Mouse (Mus musculus) stomach, embryonic 16.5 days (tissue): ENCODE measurements around the gene Mrps7. TPM values are rescaled to one million over a fixed set of nuclear protein-coding genes. Genes with fewer than 3 reads are reported as not detected.

Experiments
- ATAC-seq: fragments of 200-750 bp; cut with Nextera tagmentation; 2 replicates; pipeline ENCODE4 v1.8.0; 2017; ENCODE audit warnings: moderate number of reproducible peaks, moderate TSS enrichment; ENCODE audit not compliant: insufficient read depth, low FRiP score
- H3K27ac ChIP-seq: fragments of 300-500 bp; sonication (generic); 2 replicates; pipeline ENCODE4 v1.5.1; 2014; ENCODE audit warnings: low read length
- H3K27me3 ChIP-seq: fragments of 300-500 bp; sonication (generic); 2 replicates; pipeline ENCODE4 v1.6.1; 2014; ENCODE audit warnings: low read length, control low read depth, mixed read lengths; ENCODE audit not compliant: control insufficient read depth, insufficient read depth
- H3K36me3 ChIP-seq: fragments of 300-500 bp; sonication (generic); 2 replicates; pipeline ENCODE4 v1.6.1; 2014; ENCODE audit warnings: low read length; ENCODE audit not compliant: control insufficient read depth, insufficient read depth
- H3K4me1 ChIP-seq: fragments of 300-500 bp; sonication (generic); 2 replicates; pipeline ENCODE4 v1.6.1; 2014; ENCODE audit warnings: low read length, control low read depth, mixed read lengths; ENCODE audit not compliant: control insufficient read depth, insufficient read depth
- H3K4me2 ChIP-seq: fragments of 300-500 bp; sonication (generic); 2 replicates; pipeline ENCODE4 v1.6.1; 2014; ENCODE audit warnings: low read depth, low read length, mixed read lengths
- H3K4me3 ChIP-seq: fragments of 300-500 bp; sonication (generic); replicated peaks from 2 replicates; pipeline ENCODE4 v1.5.1; 2014; ENCODE audit warnings: mild to moderate bottlenecking, low read length
- H3K9ac ChIP-seq: fragments of 300-500 bp; sonication (generic); 2 replicates; pipeline ENCODE4 v1.6.1; 2014; ENCODE audit warnings: low read length
- H3K9me3 ChIP-seq: fragments of 300-500 bp; sonication (generic); replicated peaks from 2 replicates; pipeline ENCODE4 v1.6.1; 2016; ENCODE audit warnings: low read length, control low read depth; ENCODE audit not compliant: control insufficient read depth
- WGBS: fragments of 180-500 bp; shearing (Covaris S2); extraction: QIAGEN DNeasy Blood & Tissue Kit; methylation state at CpG from one replicate; pipeline ENCODE4 v1.1.7; 2014; 5-methylcytosine and 5-hydroxymethylcytosine counted together
- polyA plus RNA-seq: library from polyadenylated mRNA; unstranded; fragments of >200 nt; fragmentation: Nextera tagmentation; extraction: Ambion mirVana; gene quantifications from 2 replicates; pipeline ENCODE4 v1.2.1, GENCODE M21; 2015

Mrps7 gene
- polyA plus RNA-seq, result 78.5 and 91.1 TPM in 2 replicates

DNA sequence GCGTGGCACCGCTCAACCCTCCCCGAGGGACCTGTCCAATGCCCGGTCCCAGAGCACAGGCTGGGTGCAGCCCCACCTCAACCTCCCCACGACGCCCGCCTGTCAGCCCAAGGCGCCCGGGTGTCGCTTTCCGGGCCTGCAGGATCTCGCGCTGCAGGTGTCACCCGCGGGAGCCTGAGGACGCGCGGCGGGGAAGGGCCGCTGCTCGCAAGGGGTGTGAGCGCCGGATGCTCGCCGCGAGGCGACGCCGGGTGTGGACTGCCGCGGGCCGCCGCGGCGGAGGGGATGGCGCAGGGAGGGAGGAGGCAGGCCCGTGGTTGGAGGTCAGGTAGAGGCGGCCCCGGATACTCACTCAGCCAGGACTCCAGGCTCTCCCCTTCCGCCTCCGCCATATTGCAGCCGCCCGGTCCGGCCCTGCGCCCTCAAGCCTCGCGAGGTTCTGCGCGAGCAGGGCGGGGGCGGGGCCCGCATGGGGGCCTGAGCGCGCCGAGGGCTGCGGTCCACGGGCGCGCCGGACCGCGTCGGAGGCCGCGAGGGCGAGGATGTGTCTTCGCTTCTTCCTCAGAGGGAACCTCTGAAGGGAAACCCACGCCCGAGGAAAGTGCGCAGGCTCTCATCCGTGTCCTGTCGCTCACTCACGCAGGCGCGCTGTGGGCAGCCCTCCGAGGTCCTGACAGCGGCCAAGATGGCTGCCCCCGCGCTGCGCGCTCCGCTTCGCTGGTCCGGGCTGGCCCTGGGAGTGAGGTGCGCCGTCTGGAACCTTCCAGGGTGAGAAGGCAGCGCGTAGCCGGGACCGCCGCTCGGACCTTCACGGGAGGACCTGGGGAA lies at the start of gene Mrps7, which contains the start of gene Gga3:
Gene Mrps7 (plus strand): TSS at position 450 of the 828 bp plus-strand sequence.
Gene Gga3 (minus strand): TSS at position 576 of the 828 bp plus-strand sequence.
- peak; percentile 97 for ATAC-seq
- Histone ChIP-seq H3K4me3 (peak within 1 kb of the TSS; percentile 98), H3K27ac (peak within 1 kb of the TSS; percentile 90), H3K9me3 (no peaks in the 10 kb centered on the region), H3K4me2 (peak within 1 kb of the TSS; percentile 91), H3K27me3 (no peaks in the 10 kb centered on the region), H3K4me1 (peaks cover 24% of the 10 kb centered on the region), H3K36me3 (peaks cover 9% of the 10 kb centered on the region), H3K9ac (peak within 1 kb of the TSS; percentile 97)
- WGBS, result under 1% methylated on average over 90 of the region's 93 CpGs

DNA sequence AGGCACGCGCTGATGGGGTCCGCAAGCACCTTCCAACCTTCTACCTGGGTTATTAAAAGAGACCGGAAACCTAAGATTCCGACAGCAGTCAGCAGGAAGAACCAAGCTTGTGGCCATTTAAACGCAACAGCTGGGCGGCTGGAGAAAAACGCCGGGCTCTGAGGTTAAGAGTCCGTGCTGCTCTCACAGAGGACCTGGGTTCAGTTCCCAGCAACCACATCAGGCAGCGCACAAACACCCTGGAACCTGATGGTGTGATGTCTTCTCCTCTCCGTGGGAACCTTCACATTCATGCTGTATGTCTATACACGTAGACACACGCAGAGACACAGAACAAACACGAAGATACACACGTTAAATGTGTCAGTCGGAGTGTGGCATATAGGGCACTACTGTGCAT lies 48.0 kb upstream of the Mrps7 start:
- H3K36me3 ChIP-seq, result no peaks in the 10 kb centered on the region
- H3K27me3 ChIP-seq, result no peaks in the 10 kb centered on the region
- no peak for ATAC-seq
- no peaks in the 10 kb centered on the region for H3K9me3 ChIP-seq
- no peak overlapping the region for H3K27ac ChIP-seq
- H3K4me3 ChIP-seq, result no peak overlapping the region
- no peak overlapping the region for H3K4me2 ChIP-seq
- no peak overlapping the region for H3K9ac ChIP-seq
- WGBS, result 76% methylated on average over 17 of the region's 17 CpGs
- H3K4me1 ChIP-seq, result no peaks in the 10 kb centered on the region

DNA sequence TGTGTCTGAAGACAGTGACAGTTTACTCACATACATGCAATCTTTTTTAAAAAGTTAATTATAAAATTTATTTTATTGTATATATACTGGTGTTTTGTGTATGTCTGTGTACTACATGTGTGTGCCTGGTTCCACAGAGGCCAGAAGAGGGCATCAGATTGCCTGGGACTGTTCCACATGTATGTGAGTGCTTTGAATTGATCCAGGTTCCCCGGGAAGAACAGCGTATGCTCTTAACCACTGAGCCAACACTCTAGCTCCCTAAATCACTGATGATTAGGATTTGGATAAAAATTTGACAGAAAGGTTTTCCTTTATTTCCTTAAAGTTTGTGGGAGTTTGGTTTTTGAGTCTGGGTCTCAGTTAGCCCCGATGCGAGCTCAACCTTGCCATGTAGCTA lies 40.3 kb upstream of the Mrps7 start:
- Histone ChIP-seq H3K27me3 (no peaks in the 10 kb centered on the region), H3K4me1 (peaks cover 12% of the 10 kb centered on the region), H3K9ac (peak overlapping the region; percentile 76), H3K4me3 (peak overlapping the region; percentile 77), H3K27ac (0 out of 2 replicates have a peak overlapping the region, but pooled peaks have one; percentile 1), H3K36me3 (peaks cover 4% of the 10 kb centered on the region; the same call in 1 of the 2 replicates), H3K4me2 (peak overlapping the region; percentile 72), H3K9me3 (no peaks in the 10 kb centered on the region)
- no peak for ATAC-seq
- WGBS, result 37% methylated on average over 4 of the region's 4 CpGs

DNA sequence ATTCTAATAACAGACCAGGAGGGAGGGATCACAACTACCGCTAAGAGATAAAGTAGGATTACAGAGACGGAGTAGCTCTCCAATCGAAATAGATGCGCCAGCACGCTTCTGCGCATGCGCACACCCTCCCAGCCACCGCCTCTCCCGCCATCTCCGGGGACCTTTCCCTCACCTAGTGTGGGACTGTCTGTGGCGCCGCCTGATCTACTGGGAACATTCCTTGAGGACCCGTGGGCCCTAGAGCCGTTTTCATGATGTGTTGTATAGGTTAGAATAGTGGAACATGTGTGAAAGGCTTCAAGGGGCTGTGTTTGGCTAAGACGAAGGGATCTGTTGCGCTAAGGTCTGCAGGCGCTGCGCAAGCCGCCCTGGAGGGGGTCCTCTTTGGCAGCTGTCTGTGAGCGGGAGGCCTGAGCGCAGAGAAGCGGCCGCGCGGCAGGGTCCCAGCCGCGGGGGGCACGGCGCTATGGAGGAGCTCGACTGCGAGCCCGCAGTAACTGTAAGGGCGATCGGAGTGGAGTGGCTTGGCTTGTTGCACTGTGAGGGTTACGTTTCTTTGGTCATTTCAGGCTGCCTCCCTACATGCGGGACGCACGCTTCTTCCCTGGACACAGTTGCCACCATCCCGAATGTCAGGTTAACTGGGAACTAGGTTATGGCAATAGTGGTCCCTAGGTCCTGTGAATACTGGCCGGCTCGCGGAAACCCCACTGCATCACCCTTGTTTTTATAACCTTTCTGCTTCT lies 39.5 kb upstream of the Mrps7 start, which contains the start of gene Nup85:
Gene Nup85 (plus strand): TSS at position 371 of the 746 bp plus-strand sequence.
- Histone ChIP-seq H3K4me3 (peak within 1 kb of the TSS; percentile 77), H3K4me1 (peaks cover 12% of the 10 kb centered on the region), H3K27me3 (no peaks in the 10 kb centered on the region), H3K36me3 (peaks cover 4% of the 10 kb centered on the region; the same call in 1 of the 2 replicates), H3K4me2 (peak within 1 kb of the TSS; percentile 72), H3K9ac (peak within 1 kb of the TSS; percentile 76), H3K27ac (peak within 1 kb of the TSS; percentile 70), H3K9me3 (no peaks in the 10 kb centered on the region)
- WGBS, result under 1% methylated on average over 42 of the region's 42 CpGs
- ATAC-seq, result peak; percentile 94

DNA sequence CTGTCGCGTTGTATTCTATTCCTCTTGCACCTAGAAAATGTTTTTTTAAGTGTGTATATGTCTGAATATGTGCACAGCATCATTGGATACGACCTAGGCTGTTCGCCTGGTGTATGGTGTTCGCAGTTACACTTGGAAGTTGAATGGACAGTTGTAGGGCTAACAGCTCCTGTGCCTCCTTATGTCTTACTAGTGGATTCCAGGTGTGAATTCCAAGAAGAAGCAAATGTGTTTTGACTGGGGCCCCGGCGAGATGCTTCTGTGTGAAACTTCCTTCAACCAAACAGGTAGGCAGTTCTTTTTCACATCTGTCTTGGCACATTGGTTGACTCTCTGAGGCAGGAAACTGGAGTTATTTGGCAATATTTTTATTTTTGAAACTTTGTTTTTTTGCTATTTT lies 38.8 kb upstream of the Mrps7 start:
- Histone ChIP-seq H3K4me1 (peaks cover 12% of the 10 kb centered on the region), H3K4me2 (peak overlapping the region; percentile 72), H3K27ac (no peak overlapping the region), H3K9ac (peak overlapping the region; percentile 76), H3K4me3 (peak overlapping the region; percentile 77), H3K9me3 (no peaks in the 10 kb centered on the region), H3K36me3 (peaks cover 4% of the 10 kb centered on the region; the same call in 1 of the 2 replicates), H3K27me3 (no peaks in the 10 kb centered on the region)
- no peak for ATAC-seq
- WGBS, result 14% methylated on average over 7 of the region's 7 CpGs

DNA sequence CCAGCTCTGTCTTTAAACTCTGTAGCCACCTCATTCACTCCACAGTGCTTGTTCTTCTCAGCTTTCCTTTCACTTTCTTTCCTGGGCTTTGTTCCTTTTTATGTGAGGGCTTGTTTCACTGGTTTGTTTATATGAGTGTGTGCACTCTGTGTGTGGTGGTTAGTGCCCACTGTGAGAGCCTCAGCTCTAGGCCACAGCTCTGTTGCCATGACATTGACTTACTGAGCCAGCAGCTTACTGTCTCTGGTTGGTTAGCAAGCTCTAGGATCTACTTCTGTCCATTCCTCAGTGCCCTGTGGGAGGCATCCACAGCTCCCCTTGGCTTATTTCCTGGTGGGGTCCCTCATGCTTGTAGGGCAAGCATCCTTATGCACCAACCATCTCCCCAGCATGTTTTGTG lies 24.6 kb upstream of the Mrps7 start:
- Histone ChIP-seq H3K9me3 (no peaks in the 10 kb centered on the region), H3K36me3 (peaks cover 22% of the 10 kb centered on the region), H3K4me2 (no peak overlapping the region), H3K4me1 (no peaks in the 10 kb centered on the region), H3K9ac (no peak overlapping the region), H3K27me3 (no peaks in the 10 kb centered on the region), H3K27ac (no peak overlapping the region), H3K4me3 (no peak overlapping the region)
- ATAC-seq, result no peak

DNA sequence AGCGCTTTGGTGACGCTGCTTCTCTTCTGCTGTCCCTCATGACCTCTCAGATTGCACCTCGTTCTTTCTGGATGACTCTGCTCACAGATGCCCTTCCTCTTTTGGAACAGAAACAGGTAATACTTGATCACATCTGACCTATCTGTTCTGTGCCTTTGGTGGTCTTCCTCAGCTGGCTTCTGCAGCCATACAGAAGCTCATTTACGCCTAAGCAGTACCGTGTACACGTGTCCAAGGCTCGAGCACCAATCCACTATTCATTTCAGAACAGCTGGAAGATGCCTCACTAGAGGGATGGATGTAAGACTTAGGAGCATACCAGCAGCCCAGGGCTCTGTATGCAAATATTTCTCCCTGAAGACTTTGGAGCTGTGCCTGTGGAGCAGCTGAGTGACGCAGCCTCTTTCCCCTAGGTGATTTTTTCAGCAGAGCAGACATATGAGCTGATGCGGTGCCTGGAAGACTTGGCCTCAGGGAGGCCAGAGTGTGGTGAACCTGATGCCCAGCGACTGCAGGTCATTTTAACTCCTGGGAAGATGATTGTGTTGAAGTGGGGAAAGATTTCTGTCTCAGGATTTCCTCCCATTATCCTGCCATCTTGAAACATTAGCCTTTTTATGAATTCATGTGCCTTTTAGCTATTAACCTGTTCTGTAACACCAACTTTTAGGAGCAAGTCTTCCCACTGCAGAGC lies 20.7 kb upstream of the Mrps7 start:
- Histone ChIP-seq H3K4me2 (no peak overlapping the region), H3K9ac (no peak overlapping the region)

DNA sequence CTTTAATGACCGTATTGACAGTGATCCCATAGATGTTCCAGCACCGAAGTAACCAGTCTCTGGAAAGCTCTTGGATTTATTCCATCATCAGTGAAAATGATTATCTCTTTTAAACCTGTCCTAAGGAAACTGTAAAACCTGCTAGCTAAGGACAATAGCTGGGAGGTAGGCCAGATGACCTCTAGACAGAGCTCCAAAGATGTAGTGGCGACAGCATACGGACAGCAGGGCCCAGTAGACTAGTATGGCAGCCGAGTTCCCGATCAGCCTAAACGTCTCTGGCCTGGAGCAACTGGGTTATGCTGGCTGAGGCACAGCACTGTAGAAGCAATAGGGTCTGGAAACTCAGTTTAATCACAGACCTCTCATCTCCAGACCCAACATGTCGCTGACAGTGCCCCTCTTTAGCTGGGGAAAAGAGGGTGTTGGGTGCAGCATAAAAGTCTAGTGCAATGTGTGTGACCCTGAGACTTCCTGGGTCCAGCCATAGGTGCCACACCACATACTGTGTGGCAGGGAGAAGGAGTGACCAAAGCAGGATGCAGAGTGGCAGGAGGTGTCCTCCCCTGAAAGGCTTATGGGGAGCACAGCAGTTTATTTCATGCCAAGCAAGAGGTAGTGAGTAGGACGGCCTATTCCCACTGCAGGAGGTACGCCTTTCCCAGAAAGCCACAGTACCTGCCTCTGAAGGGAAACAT lies 19.2 kb upstream of the Mrps7 start:
- H3K36me3 ChIP-seq, result peaks cover 47% of the 10 kb centered on the region
- no peak for ATAC-seq
- WGBS, result 88% methylated on average over 10 of the region's 10 CpGs

More for the DNA sequence above, 20.7 kb upstream of the Mrps7 start:
- Histone ChIP-seq H3K4me1 (no peaks in the 10 kb centered on the region), H3K27ac (no peak overlapping the region), H3K9me3 (no peaks in the 10 kb centered on the region), H3K36me3 (peaks cover 43% of the 10 kb centered on the region), H3K27me3 (no peaks in the 10 kb centered on the region), H3K4me3 (no peak overlapping the region)
- no peak for ATAC-seq
- WGBS, result 77% methylated on average over 10 of the region's 10 CpGs

More for the DNA sequence above, 19.2 kb upstream of the Mrps7 start:
- H3K4me3 ChIP-seq, result no peak overlapping the region
- H3K9me3 ChIP-seq, result no peaks in the 10 kb centered on the region
- H3K4me1 ChIP-seq, result no peaks in the 10 kb centered on the region
- H3K4me2 ChIP-seq, result no peak overlapping the region
- no peaks in the 10 kb centered on the region for H3K27me3 ChIP-seq
- H3K9ac ChIP-seq, result no peak overlapping the region
- no peak overlapping the region for H3K27ac ChIP-seq
